Mouse (Mus musculus): ENCODE measurements at regions not wholly inside any gene's neighbourhood (a gene's known extent, or its start where the extent isn't known, plus 50 kb on each side); places are given as distances from the start of the nearest gene placed in this dataset.

GRCm38 (mm10) chr3:149530026-149530607 is 539.8 kb upstream of the Adgrl2 start:
- no peak for ATAC-seq (ENCODE audit: extremely low read depth, insufficient number of reproducible peaks, low FRiP score, poor library complexity, severe bottlenecking)
- no peak overlapping the region for H3K4me3 ChIP-seq (ENCODE audit: low read depth, low read length)
- TF ChIP-seq GATA1 (IDR thresholded peaks at IDR 0.05; ENCODE audit: borderline replicate concordance, low read length) (no peak), CTCF (IDR thresholded peaks at IDR 0.05; ENCODE audit: low read depth, low read length) (no peak), GATA2 (IDR thresholded peaks at IDR 0.05; ENCODE audit: borderline replicate concordance, low read depth, low read length) (no peak), POLR2AphosphoS5 (IDR thresholded peaks at IDR 0.05; ENCODE audit: insufficient replicate concordance, low read depth, low read length) (no peak), TAL1 (conservative IDR thresholded peaks at IDR 0.05; ENCODE audit: low read depth, low read length) (no peak)

GRCm38 (mm10) chr3:149526509-149526908 is 536.2 kb upstream of the Adgrl2 start:
- Histone ChIP-seq H3K36me3 (replicated peaks) (no peaks in the 10 kb centered on the region), H3K27me3 (ENCODE audit: insufficient read depth, low read length) (no peaks in the 10 kb centered on the region), H3K4me3 (ENCODE audit: low read depth, low read length) (no peak overlapping the region), H3K4me1 (ENCODE audit: insufficient read depth, low read depth, low read length) (no peaks in the 10 kb centered on the region), H3K9me3 (replicated peaks) (peaks cover 27% of the 10 kb centered on the region)
- no peak for TF ChIP-seq POLR2AphosphoS5 (IDR thresholded peaks at IDR 0.05; ENCODE audit: insufficient replicate concordance, low read depth, low read length)
- TF ChIP-seq TAL1 (conservative IDR thresholded peaks at IDR 0.05; ENCODE audit: low read depth, low read length): no peak
- no peak for TF ChIP-seq CTCF (IDR thresholded peaks at IDR 0.05; ENCODE audit: low read depth, low read length)
- TF ChIP-seq GATA2 (IDR thresholded peaks at IDR 0.05; ENCODE audit: borderline replicate concordance, low read depth, low read length): no peak
- no peak for TF ChIP-seq GATA1 (IDR thresholded peaks at IDR 0.05; ENCODE audit: borderline replicate concordance, low read length)
- no peak for DNase-seq (ENCODE audit: low spot score)
- no peak for ATAC-seq (ENCODE audit: extremely low read depth, insufficient number of reproducible peaks, low FRiP score, poor library complexity, severe bottlenecking)

More at GRCm38 (mm10) chr3:149530026-149530607, 539.8 kb upstream of the Adgrl2 start:
- no peaks in the 10 kb centered on the region for H3K4me1 ChIP-seq (ENCODE audit: insufficient read depth, low read depth, low read length)
- no peaks in the 10 kb centered on the region for H3K27me3 ChIP-seq (ENCODE audit: insufficient read depth, low read length)
- no peaks in the 10 kb centered on the region for H3K36me3 ChIP-seq (replicated peaks)
- no peak for DNase-seq (ENCODE audit: low spot score)
- H3K9me3 ChIP-seq (replicated peaks): peaks cover 26% of the 10 kb centered on the region

GRCm38 (mm10) chr3:149519575-149519929 is 529.2 kb upstream of the Adgrl2 start:
- H3K4me3 ChIP-seq (ENCODE audit: low read depth, low read length): no peak overlapping the region
- no peak for TF ChIP-seq GATA2 (IDR thresholded peaks at IDR 0.05; ENCODE audit: borderline replicate concordance, low read depth, low read length)
- no peak for TF ChIP-seq GATA1 (IDR thresholded peaks at IDR 0.05; ENCODE audit: borderline replicate concordance, low read length)
- no peak for TF ChIP-seq CTCF (IDR thresholded peaks at IDR 0.05; ENCODE audit: low read depth, low read length)
- TF ChIP-seq POLR2AphosphoS5 (IDR thresholded peaks at IDR 0.05; ENCODE audit: insufficient replicate concordance, low read depth, low read length): no peak
- TF ChIP-seq TAL1 (conservative IDR thresholded peaks at IDR 0.05; ENCODE audit: low read depth, low read length): no peak
- DNase-seq (ENCODE audit: low spot score) (no peak), ATAC-seq (ENCODE audit: extremely low read depth, insufficient number of reproducible peaks, low FRiP score, poor library complexity, severe bottlenecking) (no peak)
- H3K9me3 ChIP-seq (replicated peaks): peaks cover 24% of the 10 kb centered on the region
- H3K36me3 ChIP-seq (replicated peaks): no peaks in the 10 kb centered on the region
- H3K27me3 ChIP-seq (ENCODE audit: insufficient read depth, low read length): no peaks in the 10 kb centered on the region
- H3K4me1 ChIP-seq (ENCODE audit: insufficient read depth, low read depth, low read length): no peaks in the 10 kb centered on the region

- peaks cover 24% of the 10 kb centered on the region for H3K9me3 ChIP-seq (replicated peaks)
- no peaks in the 10 kb centered on the region for H3K4me1 ChIP-seq (ENCODE audit: insufficient read depth, low read depth, low read length)
- DNase-seq (ENCODE audit: low spot score) (no peak), ATAC-seq (ENCODE audit: extremely low read depth, insufficient number of reproducible peaks, low FRiP score, poor library complexity, severe bottlenecking) (no peak)
- no peaks in the 10 kb centered on the region for H3K27me3 ChIP-seq (ENCODE audit: insufficient read depth, low read length)
- no peak for TF ChIP-seq POLR2AphosphoS5 (IDR thresholded peaks at IDR 0.05; ENCODE audit: insufficient replicate concordance, low read depth, low read length)
- no peaks in the 10 kb centered on the region for H3K36me3 ChIP-seq (replicated peaks)
- no peak overlapping the region for H3K4me3 ChIP-seq (ENCODE audit: low read depth, low read length)
Measured at GRCm38 (mm10) chr3:149518928-149519574, 528.7 kb upstream of the Adgrl2 start.

- Histone ChIP-seq H3K27me3 (ENCODE audit: insufficient read depth, low read length) (no peaks in the 10 kb centered on the region), H3K9me3 (replicated peaks) (peaks cover 24% of the 10 kb centered on the region), H3K4me3 (ENCODE audit: low read depth, low read length) (no peak overlapping the region), H3K36me3 (replicated peaks) (no peaks in the 10 kb centered on the region), H3K4me1 (ENCODE audit: insufficient read depth, low read depth, low read length) (no peaks in the 10 kb centered on the region)
- TF ChIP-seq POLR2AphosphoS5 (IDR thresholded peaks at IDR 0.05; ENCODE audit: insufficient replicate concordance, low read depth, low read length) (no peak), GATA1 (IDR thresholded peaks at IDR 0.05; ENCODE audit: borderline replicate concordance, low read length) (no peak), TAL1 (conservative IDR thresholded peaks at IDR 0.05; ENCODE audit: low read depth, low read length) (no peak), CTCF (IDR thresholded peaks at IDR 0.05; ENCODE audit: low read depth, low read length) (no peak), GATA2 (IDR thresholded peaks at IDR 0.05; ENCODE audit: borderline replicate concordance, low read depth, low read length) (no peak)
- ATAC-seq (ENCODE audit: extremely low read depth, insufficient number of reproducible peaks, low FRiP score, poor library complexity, severe bottlenecking) (no peak), DNase-seq (ENCODE audit: low spot score) (no peak)
Measured at GRCm38 (mm10) chr3:149517537-149517936, 527.2 kb upstream of the Adgrl2 start.

- Histone ChIP-seq H3K4me1 (ENCODE audit: insufficient read depth, low read depth, low read length) (no peaks in the 10 kb centered on the region), H3K36me3 (replicated peaks) (no peaks in the 10 kb centered on the region), H3K9me3 (replicated peaks) (peaks cover 20% of the 10 kb centered on the region), H3K4me3 (ENCODE audit: low read depth, low read length) (no peak overlapping the region), H3K27me3 (ENCODE audit: insufficient read depth, low read length) (no peaks in the 10 kb centered on the region)
- DNase-seq (ENCODE audit: low spot score): no peak
- ATAC-seq (ENCODE audit: extremely low read depth, insufficient number of reproducible peaks, low FRiP score, poor library complexity, severe bottlenecking): no peak
- TF ChIP-seq GATA1 (IDR thresholded peaks at IDR 0.05; ENCODE audit: borderline replicate concordance, low read length): no peak
- TF ChIP-seq TAL1 (conservative IDR thresholded peaks at IDR 0.05; ENCODE audit: low read depth, low read length): no peak
- TF ChIP-seq GATA2 (IDR thresholded peaks at IDR 0.05; ENCODE audit: borderline replicate concordance, low read depth, low read length): no peak
- no peak for TF ChIP-seq POLR2AphosphoS5 (IDR thresholded peaks at IDR 0.05; ENCODE audit: insufficient replicate concordance, low read depth, low read length)
- TF ChIP-seq CTCF (IDR thresholded peaks at IDR 0.05; ENCODE audit: low read depth, low read length): no peak
Measured at GRCm38 (mm10) chr3:149509178-149509577, 518.8 kb upstream of the Adgrl2 start.
